Mouse (Mus musculus) ES-Bruce4 (cell line): Measurements from ENCODE around the gene Nynrin.

Source experiments
- CTCF ChIP-seq: IDR thresholded peaks from one replicate; pipeline ENCODE4 v1.8.1; 2011; ENCODE audit warnings: low read depth, low read length
- POLR2A ChIP-seq: IDR thresholded peaks from one replicate; pipeline ENCODE4 v1.8.1; 2011; ENCODE audit warnings: low read length; ENCODE audit not compliant: insufficient read depth

DNA sequence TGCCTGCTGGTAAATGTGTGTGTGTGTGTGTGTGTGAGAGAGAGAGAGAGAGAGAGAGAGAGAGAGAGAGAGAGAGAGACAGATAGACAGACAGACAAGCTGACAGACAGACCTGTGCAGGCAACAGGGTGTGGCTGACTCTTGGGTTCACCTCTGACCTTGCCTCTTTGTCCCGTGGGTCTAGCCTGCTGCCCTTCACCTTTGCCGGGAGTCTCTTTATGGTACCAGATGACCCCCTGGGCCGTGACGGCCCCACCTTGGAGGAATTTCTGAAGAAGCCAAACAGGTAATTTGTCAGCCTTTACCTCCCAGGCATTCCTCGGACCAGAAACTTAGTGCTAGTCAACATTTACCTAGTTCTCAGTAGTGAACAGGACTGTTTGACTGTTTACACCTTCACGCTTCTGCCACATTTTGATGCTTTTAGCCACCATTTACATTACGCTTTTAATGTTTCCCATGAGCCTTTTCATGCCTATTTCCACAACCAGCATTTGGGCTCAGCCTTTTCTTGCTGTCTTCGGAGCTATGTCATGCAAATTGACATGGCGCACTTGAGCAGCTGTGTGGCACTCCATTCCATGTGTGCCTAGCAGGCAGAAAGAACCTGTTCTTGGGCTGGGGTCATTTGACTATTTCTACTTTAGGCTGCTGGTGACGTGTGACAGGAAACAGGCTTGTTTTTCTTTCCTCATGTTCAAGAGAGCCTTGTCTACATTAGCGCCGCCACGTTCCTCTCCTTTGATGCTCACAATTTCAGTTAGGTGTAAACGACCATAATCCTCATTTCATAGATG is 14.6 kb downstream of the Nynrin start:
- no peak for TF ChIP-seq CTCF
- TF ChIP-seq POLR2A, result no peak
